Mouse (Mus musculus) monocyte, adult 5-6 weeks (primary cell): ENCODE measurements around the gene Nab2. TPM values are rescaled to one million over a fixed set of nuclear protein-coding genes. Genes with fewer than 3 reads are reported as not detected.
A peak's percentile ranks its signal among the peaks of the same experiment; 100 is the strongest.
"Not testable (repeated sequence)": the region's sequence is repeated elsewhere in the genome, so short reads cannot be mapped to it uniquely, and the experiment has no call there.

Experiments used
- ATAC-seq: fragments of 153-309, 156-312 bp; replicated peaks from 2 replicates; pipeline ENCODE4 v1.8.0; 2017; ENCODE audit warnings: mild to moderate bottlenecking; ENCODE audit not compliant: low TSS enrichment, insufficient number of reproducible peaks, severe bottlenecking, poor library complexity, low FRiP score
- total RNA-seq: library from RNA; stranded (forward); fragments of 200-1000, 200-491, 200-594 nt; gene quantifications from 3 replicates; pipeline ENCODE4 v1.2.3, GENCODE M21; 2017

Gene Nab2
- total RNA-seq, 1 experiment from 2014 or later: 17.8 TPM

DNA sequence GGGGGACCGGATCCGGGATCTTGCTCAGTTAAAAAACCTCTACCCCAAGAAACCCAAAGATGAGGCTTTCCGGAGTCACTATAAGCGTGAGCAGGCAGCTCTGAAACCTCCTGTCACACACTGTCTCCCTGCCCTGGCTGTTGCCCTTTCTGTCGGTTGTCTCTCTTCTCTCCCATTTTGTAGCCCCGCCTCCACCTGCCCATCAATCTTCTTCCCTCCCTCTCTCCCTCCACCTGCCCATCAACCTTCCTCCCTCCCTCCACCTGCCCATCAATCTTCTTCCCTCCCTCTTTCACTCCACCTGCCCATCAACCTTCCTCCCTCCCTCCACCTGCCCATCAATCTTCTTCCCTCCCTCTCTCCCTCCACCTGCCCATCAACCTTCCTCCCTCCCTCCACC is 10.8 kb downstream of the Nab2 start:
- not testable (repeated sequence) for ATAC-seq

DNA sequence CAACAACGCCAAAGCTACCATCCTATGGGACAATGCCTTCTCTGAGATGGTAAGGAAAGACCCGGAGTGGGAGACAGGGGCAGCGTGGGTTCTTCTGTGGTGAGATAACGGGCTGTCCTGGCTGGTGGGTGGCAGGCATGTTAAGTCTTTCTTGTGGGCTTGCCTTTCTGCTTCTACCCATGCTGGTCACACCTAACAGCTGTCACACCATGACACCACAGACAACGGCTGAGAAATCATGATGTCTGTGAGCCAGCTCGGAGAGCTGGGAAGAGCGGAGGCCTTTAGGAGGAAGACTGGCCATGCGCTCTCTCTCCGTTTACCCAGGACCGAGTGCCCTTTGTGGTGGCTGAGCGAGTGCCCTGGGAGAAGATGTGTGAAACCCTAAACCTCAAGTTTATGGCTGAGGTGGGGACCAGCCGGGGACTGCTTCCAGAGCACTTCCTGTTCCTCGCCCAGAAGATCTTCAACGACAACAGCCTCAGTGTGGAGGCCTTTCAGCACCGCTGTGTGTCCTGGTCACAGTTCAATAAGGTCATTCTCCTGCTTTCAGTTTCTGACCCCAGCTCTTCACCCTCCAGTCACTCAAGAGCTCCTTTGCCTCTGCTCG is 13.3 kb downstream of the Nab2 start:
- peak; percentile 33; the same call in 1 of the 2 replicates for ATAC-seq

DNA sequence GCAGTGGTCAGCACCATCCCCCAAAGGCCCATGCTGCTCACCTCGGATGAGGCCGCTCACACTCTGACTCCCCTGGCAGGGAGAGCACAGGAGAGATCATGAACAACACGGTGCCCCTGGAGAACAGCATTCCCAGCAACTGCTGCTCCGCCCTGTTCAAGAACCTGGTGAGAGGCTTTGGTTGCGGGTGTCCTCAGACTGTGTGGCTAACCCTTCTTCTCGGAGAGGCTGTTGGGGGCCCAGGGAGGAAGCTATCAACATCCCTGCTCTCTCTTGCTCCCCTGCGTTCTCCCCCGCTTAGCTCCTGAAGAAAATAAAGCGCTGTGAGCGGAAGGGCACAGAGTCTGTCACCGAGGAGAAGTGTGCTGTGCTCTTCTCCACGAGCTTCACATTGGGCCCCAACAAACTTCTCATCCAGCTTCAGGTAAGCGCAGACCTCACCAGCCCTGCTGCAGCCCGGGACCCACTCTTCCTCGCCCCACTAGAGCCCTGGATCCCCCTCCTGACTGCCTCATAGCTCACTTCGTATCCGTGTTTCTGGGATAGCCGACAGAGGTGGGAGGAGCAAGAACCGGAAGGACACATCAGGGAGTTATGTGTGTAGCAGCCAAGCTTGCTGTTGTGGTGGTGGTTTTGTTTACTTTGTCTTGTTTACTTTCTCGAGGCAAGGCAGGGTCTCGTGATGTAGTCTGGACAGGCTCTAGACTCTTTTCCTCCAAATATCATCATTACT is 15.3 kb downstream of the Nab2 start:
- no peak for ATAC-seq

DNA sequence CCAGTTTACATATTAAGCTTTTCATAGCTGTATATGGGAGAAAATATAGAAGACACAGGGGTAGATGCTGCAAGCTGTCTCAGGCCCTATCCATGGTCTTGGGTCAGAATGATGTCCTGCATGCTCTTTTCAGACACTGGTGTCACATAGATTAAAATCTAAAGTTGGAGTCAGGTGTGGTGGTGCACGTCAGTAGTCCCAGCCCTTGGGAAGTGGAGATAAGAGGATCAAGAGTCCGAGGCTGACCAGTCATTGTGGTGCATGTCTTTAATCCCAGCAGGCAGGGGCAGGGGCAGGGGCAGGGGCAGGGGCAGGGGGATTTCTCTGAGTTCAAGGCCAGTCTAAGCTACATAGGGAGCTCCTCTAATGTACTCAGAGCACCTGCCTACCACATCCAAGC is 22.6 kb downstream of the Nab2 start:
- ATAC-seq: no peak

GRCm38 (mm10) chr10:127643553-127644238 is 24.7 kb downstream of the Nab2 start:
- ATAC-seq: peak; percentile 40; the same call in 1 of the 2 replicates

- ATAC-seq: peak; percentile 81
Observed at GRCm38 (mm10) chr10:127642772-127643552, 25.4 kb downstream of the Nab2 start, which contains the start of gene Stat6. Gene Stat6, plus strand, starts transcription at chr10:127642986.

GRCm38 (mm10) chr10:127641861-127642771 is 26.3 kb downstream of the Nab2 start:
- ATAC-seq: peak; percentile 42

- ATAC-seq: no peak
Observed at GRCm38 (mm10) chr10:127640421-127640820, 27.9 kb downstream of the Nab2 start.

- ATAC-seq: no peak
Observed at GRCm38 (mm10) chr10:127632668-127633271, 35.6 kb downstream of the Nab2 start.

GRCm38 (mm10) chr10:127631261-127632214 is 36.8 kb downstream of the Nab2 start:
- peak; percentile 90 for ATAC-seq

DNA sequence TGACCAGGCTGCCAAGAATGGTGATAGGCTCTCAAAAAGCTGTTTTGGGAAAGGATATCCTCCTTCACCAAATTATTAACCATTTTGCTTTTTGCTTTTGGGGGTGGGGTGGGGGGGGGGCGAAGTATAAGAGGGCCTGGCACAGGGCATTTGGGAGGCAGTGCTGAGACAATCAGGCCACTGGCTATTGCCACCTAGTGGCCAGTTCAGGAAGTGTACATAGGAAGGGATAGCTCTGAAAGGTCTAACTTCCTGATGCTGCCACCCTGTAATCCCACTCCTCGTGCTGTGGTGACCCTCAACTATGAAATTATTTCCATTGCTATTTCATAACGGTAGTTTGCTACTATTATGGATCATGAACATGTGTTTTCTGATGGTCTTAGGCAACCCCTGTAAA is 41.9 kb downstream of the Nab2 start:
- 0 out of 2 replicates have a peak, but pooled peaks have one; percentile 36 for ATAC-seq

DNA sequence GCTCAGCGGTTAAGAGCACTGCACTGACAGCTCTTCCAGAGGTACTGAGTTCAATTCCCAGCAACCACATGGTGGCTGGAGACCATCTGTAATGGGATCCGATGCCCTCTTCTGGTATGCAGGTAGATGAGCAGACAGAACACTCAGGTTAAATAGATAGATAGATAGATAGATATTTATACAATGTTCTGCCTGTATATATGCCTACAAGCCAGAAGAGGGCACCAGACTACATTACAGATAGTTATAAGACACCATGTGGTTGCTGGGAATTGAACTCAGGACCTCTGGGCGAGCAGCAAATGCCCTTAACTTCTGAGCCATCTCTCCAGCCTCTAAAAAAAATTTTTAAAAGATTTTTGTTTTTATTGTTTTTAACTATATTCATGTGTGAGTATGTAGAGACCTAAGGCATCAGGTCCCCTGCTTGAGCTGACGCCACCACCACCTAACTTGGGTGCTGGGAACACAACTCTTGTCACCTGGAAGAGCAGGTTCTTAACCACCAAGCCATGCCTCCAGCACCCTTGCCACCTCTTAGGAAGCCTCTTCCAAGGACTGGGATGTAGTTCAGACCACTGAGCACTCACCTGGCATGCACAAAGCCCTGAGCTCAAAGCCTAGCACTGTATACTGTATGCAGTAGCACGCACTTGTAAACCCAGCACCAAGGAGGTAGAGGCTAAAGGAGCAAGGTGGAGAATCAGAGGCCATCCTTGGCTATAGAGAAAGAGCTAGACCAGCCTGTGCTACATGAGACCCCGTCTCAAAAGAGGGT is 44.7 kb downstream of the Nab2 start:
- no peak for ATAC-seq

GRCm38 (mm10) chr10:127622661-127623060 is 45.7 kb downstream of the Nab2 start:
- ATAC-seq: no peak

GRCm38 (mm10) chr10:127622057-127622392 is 46.3 kb downstream of the Nab2 start:
- ATAC-seq: peak; percentile 40

DNA sequence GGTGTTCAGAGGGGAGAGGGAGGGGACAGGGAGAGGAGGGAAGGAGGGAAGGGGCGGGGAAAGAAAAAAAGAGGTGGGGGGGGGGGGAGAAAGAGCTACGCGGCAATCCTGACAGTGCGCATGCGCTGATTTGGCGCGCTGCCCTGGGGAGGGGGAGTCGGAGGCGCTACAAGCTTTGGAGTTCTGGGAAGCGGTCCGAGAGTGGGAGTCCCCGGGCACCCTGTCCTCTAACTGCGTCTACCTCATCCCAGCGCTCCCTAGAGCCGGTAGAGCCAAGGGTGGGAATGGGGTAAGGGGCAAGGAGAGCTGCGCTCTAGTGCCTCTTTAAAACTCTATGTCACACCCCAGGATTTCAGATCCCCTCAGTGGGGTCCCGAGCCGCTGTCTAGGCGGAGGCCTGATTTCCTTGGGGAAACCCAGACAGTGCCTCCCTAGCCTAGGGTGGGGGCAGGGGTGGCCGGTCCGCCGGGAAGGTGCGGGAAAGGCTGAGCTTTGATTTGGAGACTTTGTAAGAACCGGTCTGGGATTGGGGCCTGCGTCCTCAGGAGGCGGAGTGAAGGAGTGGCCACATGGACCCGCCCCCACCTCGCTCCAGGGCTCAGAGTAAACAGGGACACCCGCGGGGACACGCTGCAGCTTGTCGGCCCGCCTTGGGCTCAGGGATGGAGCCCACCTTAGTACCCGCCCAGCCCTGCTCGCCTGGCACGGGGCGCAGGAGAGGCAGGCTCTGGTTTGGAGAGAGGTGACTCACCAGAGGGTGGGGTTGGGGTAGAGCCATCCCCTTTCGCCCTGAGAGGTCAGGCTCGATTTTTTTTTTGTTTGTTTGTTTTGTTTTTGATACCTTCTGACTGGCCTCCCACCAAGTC is 46.9 kb downstream of the Nab2 start:
- ATAC-seq: peak; percentile 72
